Mouse (Mus musculus): ENCODE results near the gene Dnajc12. TPM values are rescaled to one million over a fixed set of nuclear protein-coding genes. Genes with fewer than 3 reads are reported as not detected.
"Not testable (repeated sequence)": the region's sequence is repeated elsewhere in the genome, so short reads cannot be mapped to it uniquely, and the experiment has no call there.

The Dnajc12 gene
- total RNA-seq, 1 experiment: 8.4 TPM

DNA sequence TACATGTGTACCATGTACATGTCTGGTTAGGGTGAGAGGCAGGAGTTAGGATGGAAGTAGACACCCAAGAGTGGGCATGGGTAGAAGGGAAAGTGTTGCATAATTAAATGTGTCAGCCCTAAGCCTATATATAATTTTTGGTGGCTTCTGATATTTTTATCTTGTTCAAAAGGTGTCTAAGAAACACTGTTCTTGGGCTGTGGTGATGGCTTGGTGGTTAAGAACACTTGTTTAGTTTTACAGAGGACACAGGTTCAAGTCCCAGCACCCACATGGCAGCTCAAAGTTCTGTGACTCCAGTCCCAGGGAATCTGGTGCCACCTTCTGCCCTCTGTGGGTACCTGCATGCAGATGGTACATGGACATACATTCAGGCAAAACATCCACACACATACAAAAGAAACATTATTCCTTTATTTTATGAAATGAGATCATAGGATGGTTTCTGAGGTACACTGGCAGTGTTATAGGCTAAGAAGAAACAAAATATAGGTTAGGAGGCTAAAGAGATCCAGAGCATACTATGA is 56.6 kb downstream of the Dnajc12 start:
- H3K4me1 ChIP-seq (ENCODE audit: control insufficient read depth in 2 of 2, insufficient read depth in 2 of 2, low read length in 2 of 2, poor library complexity in 1 of 2): 0 out of 4 replicates have a peak, but pooled peaks cover 0 to 2% of the 10 kb centered on the region in 2 experiments
- H3K9me3 ChIP-seq (ENCODE audit: control insufficient read depth, insufficient read depth, low read depth, low read length): no peaks in the 10 kb centered on the region
- H3K4me3 ChIP-seq (ENCODE audit: insufficient read depth in 1 of 2, low read depth in 1 of 2, low read length in 2 of 2, poor library complexity in 1 of 2, severe bottlenecking in 1 of 2): no peak overlapping the region
- no peak for DNase-seq (ENCODE audit: low read depth, low spot score)
- in situ Hi-C loops (cut with MboI; ENCODE audit: low sequenced_read_pairs in 2 of 2, unreplicated experiment in 2 of 2): no loop called here
- no peaks in the 10 kb centered on the region for H3K36me3 ChIP-seq (ENCODE audit: control insufficient read depth, insufficient read depth, low read length, poor library complexity, severe bottlenecking)
- TF ChIP-seq ZNF384 (IDR thresholded peaks at IDR 0.05; ENCODE audit: low read depth, low read length) (no peak), CHD2 (IDR thresholded peaks at IDR 0.05; ENCODE audit: low read depth, low read length) (no peak), MAFK (IDR thresholded peaks at IDR 0.05; ENCODE audit: insufficient read depth, low read depth, low read length) (no peak), ZC3H11A (IDR thresholded peaks at IDR 0.05; ENCODE audit: borderline replicate concordance, low read depth, low read length) (no peak)
- no peak overlapping the region for H3K9ac ChIP-seq (ENCODE audit: insufficient read depth, low read depth, low read length, poor library complexity, severe bottlenecking)
- no peak overlapping the region for H3K27ac ChIP-seq (ENCODE audit: insufficient read depth, low read depth, low read length, poor library complexity, severe bottlenecking)

DNA sequence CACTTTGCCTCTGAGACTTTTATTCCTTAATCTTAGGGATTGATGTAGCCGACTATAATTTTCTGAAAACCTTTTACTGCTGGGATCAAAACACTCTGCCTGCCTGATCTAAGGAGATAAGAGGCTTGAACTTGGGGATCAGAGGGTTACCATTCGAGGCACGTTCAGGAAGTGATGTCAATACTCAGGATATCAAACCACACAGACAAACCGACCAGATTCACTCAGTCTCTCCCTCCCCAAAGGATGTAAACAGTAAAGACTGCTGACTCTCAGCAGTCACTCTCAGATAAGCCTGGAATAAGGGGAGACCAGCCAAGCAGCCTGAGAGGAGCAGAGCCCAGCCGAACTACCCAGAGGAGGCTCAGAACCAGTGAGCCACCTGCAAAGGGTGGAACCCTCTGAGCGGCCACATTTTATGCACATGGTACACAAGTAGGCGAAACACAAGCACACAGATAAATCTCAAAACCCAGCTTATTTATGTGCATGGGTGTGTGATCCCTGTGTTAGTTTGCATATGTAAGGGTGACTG is 57.5 kb downstream of the Dnajc12 start:
- Histone ChIP-seq H3K4me3 (ENCODE audit: insufficient read depth in 1 of 2, low read depth in 1 of 2, low read length in 2 of 2, poor library complexity in 1 of 2, severe bottlenecking in 1 of 2) (no peak overlapping the region), H3K4me1 (ENCODE audit: control insufficient read depth in 2 of 2, insufficient read depth in 2 of 2, low read length in 2 of 2, poor library complexity in 1 of 2) (0 out of 4 replicates have a peak, but pooled peaks cover 0 to 2% of the 10 kb centered on the region in 2 experiments), H3K36me3 (ENCODE audit: control insufficient read depth, insufficient read depth, low read length, poor library complexity, severe bottlenecking) (no peaks in the 10 kb centered on the region), H3K27ac (ENCODE audit: insufficient read depth, low read depth, low read length, poor library complexity, severe bottlenecking) (no peak overlapping the region), H3K9me3 (ENCODE audit: control insufficient read depth, insufficient read depth, low read depth, low read length) (no peaks in the 10 kb centered on the region), H3K9ac (ENCODE audit: insufficient read depth, low read depth, low read length, poor library complexity, severe bottlenecking) (no peak overlapping the region)
- TF ChIP-seq HCFC1 (IDR thresholded peaks at IDR 0.05; ENCODE audit: borderline replicate concordance, insufficient read depth, low read length) (no peak), CHD2 (IDR thresholded peaks at IDR 0.05; ENCODE audit: low read depth, low read length) (no peak), MAFK (IDR thresholded peaks at IDR 0.05; ENCODE audit: insufficient read depth, low read depth, low read length) (no peak), ZNF384 (IDR thresholded peaks at IDR 0.05; ENCODE audit: low read depth, low read length) (no peak), ZC3H11A (IDR thresholded peaks at IDR 0.05; ENCODE audit: borderline replicate concordance, low read depth, low read length) (no peak)
- in situ Hi-C loops (cut with MboI; ENCODE audit: low sequenced_read_pairs in 2 of 2, unreplicated experiment in 2 of 2): no loop called here
- DNase-seq (ENCODE audit: low read depth, low spot score): no peak

DNA sequence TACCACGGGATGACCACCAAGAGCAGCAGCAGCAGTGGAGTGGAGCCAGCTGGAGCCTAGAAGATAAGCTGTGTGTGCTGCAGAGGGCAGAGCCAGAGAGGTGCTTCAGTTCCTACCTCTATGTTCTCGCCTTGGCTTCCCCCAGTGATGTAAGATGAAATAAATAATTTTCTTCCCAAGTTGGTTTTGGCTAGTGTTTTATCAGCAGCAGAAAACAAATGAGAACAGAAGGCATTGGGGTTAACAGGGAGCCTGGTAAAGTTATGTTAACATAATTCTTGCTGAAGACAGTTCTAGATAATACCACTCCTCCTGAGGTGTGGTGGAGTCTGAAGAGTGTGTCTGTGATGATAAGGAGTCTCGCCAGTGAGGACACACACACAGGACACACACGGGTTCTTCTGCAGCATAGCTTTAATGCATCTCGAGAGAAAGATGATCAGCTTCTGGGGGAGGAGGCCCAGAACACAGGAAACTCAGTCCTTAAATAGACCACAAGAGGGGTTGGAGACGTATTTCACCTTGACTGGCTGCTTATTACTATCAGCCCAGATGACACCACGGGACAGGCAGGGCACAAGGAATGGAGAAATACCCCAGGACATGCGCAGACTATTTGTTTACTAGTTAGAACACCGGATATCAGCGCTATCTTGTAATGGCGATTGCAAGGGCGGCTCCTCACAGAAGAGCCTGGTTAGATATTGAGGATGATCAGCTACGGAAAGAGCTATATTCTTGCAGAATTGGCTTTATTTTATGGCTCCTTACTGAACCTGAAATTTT is 62.6 kb downstream of the Dnajc12 start:
- H3K9me3 ChIP-seq (ENCODE audit: control insufficient read depth, insufficient read depth, low read depth, low read length); H3K9ac ChIP-seq (ENCODE audit: insufficient read depth, low read depth, low read length, poor library complexity, severe bottlenecking); DNase-seq (ENCODE audit: low read depth, low spot score); H3K27ac ChIP-seq (ENCODE audit: insufficient read depth, low read depth, low read length, poor library complexity, severe bottlenecking); H3K36me3 ChIP-seq (ENCODE audit: control insufficient read depth, insufficient read depth, low read length, poor library complexity, severe bottlenecking); H3K4me1 ChIP-seq (ENCODE audit: control insufficient read depth in 2 of 2, insufficient read depth in 2 of 2, low read length in 2 of 2, poor library complexity in 1 of 2); H3K4me3 ChIP-seq (ENCODE audit: insufficient read depth in 1 of 2, low read depth in 1 of 2, low read length in 2 of 2, poor library complexity in 1 of 2, severe bottlenecking in 1 of 2); in situ Hi-C loops (cut with MboI; ENCODE audit: low sequenced_read_pairs in 2 of 2, unreplicated experiment in 2 of 2): not testable (repeated sequence)

DNA sequence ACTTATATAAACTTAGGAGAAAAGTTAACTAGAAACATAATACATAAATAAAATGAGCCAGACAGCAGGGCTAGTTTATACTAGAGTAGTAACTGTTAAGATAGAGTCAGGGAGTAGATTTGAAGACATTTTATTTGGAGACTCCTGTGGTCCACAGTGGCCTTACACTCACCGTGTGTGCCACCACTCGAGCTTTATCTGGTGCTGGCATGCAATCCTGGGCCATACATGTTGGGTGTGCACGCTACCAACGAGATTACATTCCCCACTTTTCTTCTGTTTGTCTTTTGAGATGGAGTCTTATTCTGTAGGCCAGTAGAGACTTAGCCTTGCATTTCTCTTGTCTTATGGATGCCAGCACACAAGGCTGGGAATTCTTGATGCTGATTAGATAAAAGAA is 71.7 kb downstream of the Dnajc12 start:
- no peaks in the 10 kb centered on the region for H3K4me1 ChIP-seq (ENCODE audit: control insufficient read depth in 2 of 2, insufficient read depth in 2 of 2, low read length in 2 of 2, poor library complexity in 1 of 2)
- DNase-seq (ENCODE audit: low read depth, low spot score): no peak

More for the DNA sequence above, 71.7 kb downstream of the Dnajc12 start:
- Histone ChIP-seq H3K27ac (ENCODE audit: insufficient read depth, low read depth, low read length, poor library complexity, severe bottlenecking) (no peak overlapping the region), H3K4me3 (ENCODE audit: insufficient read depth in 1 of 2, low read depth in 1 of 2, low read length in 2 of 2, poor library complexity in 1 of 2, severe bottlenecking in 1 of 2) (no peak overlapping the region), H3K9me3 (ENCODE audit: control insufficient read depth, insufficient read depth, low read depth, low read length) (no peaks in the 10 kb centered on the region), H3K36me3 (ENCODE audit: control insufficient read depth, insufficient read depth, low read length, poor library complexity, severe bottlenecking) (no peaks in the 10 kb centered on the region), H3K9ac (ENCODE audit: insufficient read depth, low read depth, low read length, poor library complexity, severe bottlenecking) (no peak overlapping the region)
- TF ChIP-seq MAFK (IDR thresholded peaks at IDR 0.05; ENCODE audit: insufficient read depth, low read depth, low read length) (no peak), CHD2 (IDR thresholded peaks at IDR 0.05; ENCODE audit: low read depth, low read length) (no peak), ZNF384 (IDR thresholded peaks at IDR 0.05; ENCODE audit: low read depth, low read length) (no peak), ZC3H11A (IDR thresholded peaks at IDR 0.05; ENCODE audit: borderline replicate concordance, low read depth, low read length) (no peak), HCFC1 (IDR thresholded peaks at IDR 0.05; ENCODE audit: borderline replicate concordance, insufficient read depth, low read length) (no peak)
- in situ Hi-C loops (cut with MboI; ENCODE audit: low sequenced_read_pairs in 2 of 2, unreplicated experiment in 2 of 2): no loop called here

Data from ES-E14 (cell line).